Mouse (Mus musculus) lung, postnatal 4 days (tissue): ENCODE results near the gene Ankrd40.

Experiments
- DNase-seq, 2 experiments: peaks; one replicate each; pipeline ENCODE4 v3.0.0; 2021

Ankrd40 gene

GRCm38 (mm10) chr11:94355521-94356217 lies 27.9 kb downstream of the Ankrd40 start:
- no peak for DNase-seq

GRCm38 (mm10) chr11:94359168-94359567 lies 31.4 kb downstream of the Ankrd40 start:
- DNase-seq: no peak

GRCm38 (mm10) chr11:94361166-94361870 lies 33.5 kb downstream of the Ankrd40 start:
- no peak for DNase-seq

DNA sequence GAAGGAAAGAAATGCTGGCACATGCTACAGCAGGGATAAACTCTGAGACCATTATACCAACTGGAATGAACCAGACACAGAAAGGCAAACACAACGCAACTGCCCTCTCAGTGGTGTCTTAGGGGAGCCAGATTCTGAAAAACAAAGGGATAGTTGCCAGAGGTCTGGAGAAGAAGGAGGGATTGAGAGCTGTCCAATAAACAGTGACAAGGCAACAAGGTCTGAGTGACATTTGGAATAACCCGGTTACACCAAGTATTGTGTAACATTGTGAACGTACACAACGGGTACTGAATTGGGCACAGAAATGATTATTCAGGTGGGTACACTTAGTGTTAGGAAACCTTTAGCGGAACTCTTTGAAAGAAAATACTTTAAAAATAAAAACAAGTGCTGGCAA lies 34.3 kb downstream of the Ankrd40 start:
- no peak for DNase-seq

DNA sequence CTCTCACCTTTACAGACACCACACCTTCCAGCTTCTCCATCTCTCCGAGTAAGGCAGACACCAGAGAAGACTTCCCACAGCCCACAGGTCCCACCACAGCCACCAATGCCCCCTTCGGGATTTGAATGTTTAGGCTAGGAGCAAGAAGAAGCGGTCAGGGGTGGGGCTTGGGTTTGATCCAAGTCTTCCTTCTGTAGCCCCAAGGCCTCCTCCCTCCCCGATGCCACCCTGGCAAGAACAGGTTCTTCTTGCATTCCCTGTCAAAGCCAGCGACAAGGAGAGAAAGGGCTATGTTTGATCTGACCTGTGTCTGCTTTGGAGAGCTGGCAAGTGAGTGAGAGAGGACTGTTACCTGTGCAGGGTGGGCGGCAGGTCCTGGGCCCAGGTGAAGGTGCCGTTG lies 35.9 kb downstream of the Ankrd40 start:
- DNase-seq: peak; percentile 33 to 59

GRCm38 (mm10) chr11:94365340-94365739 lies 37.5 kb downstream of the Ankrd40 start:
- peak; percentile 46 to 64 for DNase-seq

DNA sequence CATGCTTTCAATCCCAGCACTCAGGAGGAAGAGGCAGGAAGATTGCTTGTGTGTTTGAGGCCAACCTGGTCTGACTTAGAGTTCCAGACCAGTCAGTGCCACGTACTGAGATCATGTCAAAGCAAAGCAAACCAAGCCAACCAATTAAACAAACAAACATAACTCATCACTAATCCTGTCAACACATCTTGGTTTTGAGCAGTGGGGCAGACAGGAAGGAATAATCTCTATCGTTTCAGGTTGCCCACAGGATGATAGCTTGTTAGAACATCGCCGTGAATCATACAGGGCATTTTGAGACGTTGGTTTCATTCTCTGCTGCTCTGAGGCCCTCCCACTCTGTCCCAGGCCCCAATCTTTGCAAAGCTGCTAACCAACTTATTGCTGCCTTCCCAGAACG lies 42.2 kb downstream of the Ankrd40 start:
- DNase-seq: no peak

DNA sequence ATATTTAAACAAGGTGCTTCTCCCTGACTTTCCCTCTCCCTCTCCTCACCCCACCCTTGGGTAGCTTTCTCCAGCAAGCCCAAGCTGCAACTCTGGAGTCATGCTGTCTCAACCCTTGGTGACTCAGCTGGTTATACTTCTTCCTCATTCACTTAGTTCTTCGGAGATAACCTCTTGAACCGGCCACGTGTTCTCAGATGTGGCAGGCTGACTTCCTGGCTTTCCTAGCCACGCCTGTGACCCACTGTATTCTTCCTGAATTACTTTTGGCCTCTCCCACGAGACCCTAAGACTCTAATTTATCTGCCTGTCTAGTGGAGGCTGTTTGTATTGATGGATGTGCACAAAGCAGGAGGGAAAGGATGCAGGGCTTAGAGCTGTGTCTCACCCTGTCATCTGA lies 43.0 kb downstream of the Ankrd40 start:
- DNase-seq: no peak

- DNase-seq: no peak
Measured at GRCm38 (mm10) chr11:94374276-94374948, 46.6 kb downstream of the Ankrd40 start.

GRCm38 (mm10) chr11:94379061-94379460 lies 51.3 kb downstream of the Ankrd40 start:
- DNase-seq: no peak

- DNase-seq: no peak
Measured at GRCm38 (mm10) chr11:94379736-94380135, 51.9 kb downstream of the Ankrd40 start.

GRCm38 (mm10) chr11:94385977-94386771 lies 58.4 kb downstream of the Ankrd40 start:
- peak; percentile 68 to 81 for DNase-seq

- DNase-seq: no peak
Measured at GRCm38 (mm10) chr11:94387756-94388155, 60.0 kb downstream of the Ankrd40 start.

DNA sequence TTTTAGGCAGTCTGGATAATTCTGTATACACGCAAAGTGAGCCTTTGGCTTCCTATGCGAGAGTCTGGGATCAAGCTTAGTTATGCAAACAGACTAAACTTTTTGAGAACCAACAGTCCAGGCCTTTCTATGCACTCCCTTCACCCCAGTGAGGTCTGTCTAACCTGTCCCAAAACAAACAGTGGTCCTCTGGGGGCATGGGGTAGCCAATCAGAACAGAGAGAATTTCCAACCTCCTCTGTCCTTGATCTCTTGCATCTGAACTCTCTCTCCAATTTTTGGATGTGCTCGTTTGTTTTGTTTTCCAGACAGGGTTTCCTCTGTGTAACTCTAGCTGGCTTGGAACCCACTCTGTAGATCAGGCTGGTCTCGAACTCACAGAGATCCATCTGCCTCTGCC lies 61.2 kb downstream of the Ankrd40 start:
- no peak for DNase-seq

- no peak for DNase-seq
Measured at GRCm38 (mm10) chr11:94389724-94390396, 62.1 kb downstream of the Ankrd40 start.

GRCm38 (mm10) chr11:94390825-94391224 lies 63.0 kb downstream of the Ankrd40 start:
- no peak for DNase-seq
